In genomic region chr8:124507572-124508320, GRCm38 (mm10) we compare ENCODE assay signal across 16 mouse cellular contexts. TPM values are rescaled to one million over a fixed set of nuclear protein-coding genes. Genes with fewer than 3 reads are reported as not detected.
DNase-seq lines count a peak whose midpoint lies in the region; ATAC-seq and TF ChIP-seq lines count a peak whose summit lies in the region.
"Had no signal": no experiment of that assay in that cellular context is flagged by ENCODE, and none has a peak within 500 bp of the region (broad histone marks: within the 10 kb centered on the region; RNA-seq: fewer than 3 reads in every experiment).

No protein-coding gene starts in this region.

- ATAC-seq in heart, embryonic 12.5 days (ENCODE audit: insufficient number of reproducible peaks, low FRiP score): no peak
- ATAC-seq: liver, postnatal 0 days; Patski had no signal

- H3K9ac ChIP-seq in heart, embryonic 12.5 days: no peak overlapping the region
- H3K9ac ChIP-seq: heart, embryonic 15.5 days; liver, postnatal 0 days had no signal

- intact Hi-C loops in left cerebral cortex, adult 2 months (cut with DNase I): loop anchor here (1.0 to 2.0 kb wide), 2 partner anchors 9 to 45 kb away; no protein-coding TSS in a partner anchor

- peak overlapping the region; percentile 89 for H3K27ac ChIP-seq in left cerebral cortex, adult 2 months
- H3K27ac ChIP-seq in heart, embryonic 12.5 days (ENCODE audit: poor library complexity, severe bottlenecking): no peak overlapping the region
- no peak overlapping the region for H3K27ac ChIP-seq in limb, embryonic 10.5 days
- H3K27ac ChIP-seq: forebrain, embryonic 10.5 days; heart, embryonic 15.5 days had no signal

- TF ChIP-seq CTCF in left cerebral cortex, adult 2 months (IDR thresholded peaks at IDR 0.05): no peak

- no peaks in the 10 kb centered on the region for H3K36me3 ChIP-seq in heart, embryonic 12.5 days
- H3K36me3 ChIP-seq in limb, embryonic 10.5 days: no peaks in the 10 kb centered on the region
- H3K36me3 ChIP-seq: forebrain, embryonic 10.5 days; heart, embryonic 15.5 days had no signal

- DNase-seq in right cerebral cortex, adult 18-20 months: peak; percentile 86
- no peak for DNase-seq in right cerebral cortex, postnatal 4 days
- peak; percentile 77 for DNase-seq in frontal cortex, postnatal 36 days (ENCODE audit: low spot score in 2 of 2)
- DNase-seq in left cerebral cortex, adult 2 months (ENCODE audit: extremely low spot score in 1 of 2, low spot score in 2 of 2): peak; percentile 58 to 66
- DNase-seq in limb, embryonic 10.5 days (ENCODE audit: low spot score): no peak
- no peak for DNase-seq in urinary bladder, postnatal 10 days (ENCODE audit: low spot score)
- DNase-seq in adrenal gland, adult (ENCODE audit: inconsistent age in 2 of 2, low spot score in 1 of 2): no peak
- DNase-seq: adrenal gland, adult 8-10 months; embryo, embryonic 11 days; gastrocnemius, postnatal 25 days; kidney, adult 11 months; liver, postnatal 0 days had no signal

- H3K4me2 ChIP-seq in heart, embryonic 12.5 days: no peak overlapping the region
- H3K4me2 ChIP-seq: heart, embryonic 15.5 days had no signal

- 69% methylated on average over 8 of the region's 8 CpGs for WGBS in heart, embryonic 12.5 days
- 80% methylated on average over 8 of the region's 8 CpGs for WGBS in limb, embryonic 10.5 days

- 0 out of 2 replicates have a peak, but pooled peaks cover 5% of the 10 kb centered on the region for H3K9me3 ChIP-seq in heart, embryonic 12.5 days (replicated peaks)
- no peaks in the 10 kb centered on the region for H3K9me3 ChIP-seq in limb, embryonic 10.5 days (replicated peaks)
- H3K9me3 ChIP-seq: heart, embryonic 15.5 days had no signal

- H3K4me1 ChIP-seq in heart, embryonic 12.5 days (replicated peaks): no peaks in the 10 kb centered on the region
- no peaks in the 10 kb centered on the region for H3K4me1 ChIP-seq in limb, embryonic 10.5 days
- H3K4me1 ChIP-seq: forebrain, embryonic 10.5 days; heart, embryonic 15.5 days had no signal

- no peak overlapping the region for H3K4me3 ChIP-seq in left cerebral cortex, adult 2 months
- no peak overlapping the region for H3K4me3 ChIP-seq in heart, embryonic 12.5 days
- H3K4me3 ChIP-seq in limb, embryonic 10.5 days: no peak overlapping the region
- H3K4me3 ChIP-seq: forebrain, embryonic 10.5 days; heart, embryonic 15.5 days had no signal

- peaks cover 3% of the 10 kb centered on the region for H3K27me3 ChIP-seq in heart, embryonic 12.5 days (replicated peaks)
- no peaks in the 10 kb centered on the region for H3K27me3 ChIP-seq in limb, embryonic 10.5 days (ENCODE audit: low read depth, poor library complexity, severe bottlenecking)
- H3K27me3 ChIP-seq: heart, embryonic 15.5 days had no signal

RNA-seq across cellular contexts. Expression of gene Cog2, which starts 12.8 kb away (rescaled TPM):
- total RNA-seq in left cerebral cortex, adult 2 months (2021): 10 to 100 TPM; 35.1 to 46.5 TPM
- 27.0 and 30.1 TPM in 2 replicates for polyA plus RNA-seq in heart, embryonic 12.5 days (2016; fragmentation: Nextera tagmentation; extraction: Ambion mirVana)
- 37.9 and 43.5 TPM in 2 replicates for polyA plus RNA-seq in limb, embryonic 10.5 days (2016; fragmentation: Nextera tagmentation; extraction: Ambion mirVana)

Comparison
In these comparisons a context has a peak if more than half of its experiments do, and no peak if none do; other contexts are left out.
1. DNase-seq: peak in right cerebral cortex, adult 18-20 months (single experiment), frontal cortex, postnatal 36 days (2 of 2) and left cerebral cortex, adult 2 months (2 of 2); none in right cerebral cortex, postnatal 4 days (single experiment), limb, embryonic 10.5 days (single experiment), urinary bladder, postnatal 10 days (single experiment) and adrenal gland, adult (0 of 2).